In genomic region chr6:23439897-23440296, GRCm38 (mm10) we compare ENCODE assay signal across 16 mouse cellular contexts.
"Had no signal": no experiment of that assay in that cellular context is flagged by ENCODE, and none has a peak within 500 bp of the region (broad histone marks: within the 10 kb centered on the region; RNA-seq: fewer than 3 reads in every experiment).

No protein-coding gene starts in this region.

- H3K9ac ChIP-seq: kidney, embryonic 15.5 days; liver, embryonic 13.5 days; midbrain, embryonic 15.5 days had no signal

- ATAC-seq: midbrain, embryonic 15.5 days had no signal

- H3K4me1 ChIP-seq: kidney, embryonic 15.5 days; liver, embryonic 13.5 days; midbrain, embryonic 15.5 days had no signal

- H3K27me3 ChIP-seq: kidney, embryonic 15.5 days; liver, embryonic 13.5 days; midbrain, embryonic 15.5 days had no signal

- H3K36me3 ChIP-seq: kidney, embryonic 15.5 days; liver, embryonic 13.5 days; midbrain, embryonic 15.5 days had no signal

- H3K27ac ChIP-seq: kidney, embryonic 15.5 days; left cerebral cortex, adult 2 months; liver, embryonic 13.5 days; midbrain, embryonic 15.5 days; stomach, postnatal 0 days had no signal

- H3K4me2 ChIP-seq: kidney, embryonic 15.5 days; liver, embryonic 13.5 days; midbrain, embryonic 11.5 days; midbrain, embryonic 15.5 days had no signal

- H3K9me3 ChIP-seq: kidney, embryonic 15.5 days; liver, embryonic 13.5 days; midbrain, embryonic 15.5 days had no signal

- H3K4me3 ChIP-seq: kidney, embryonic 15.5 days; left cerebral cortex, adult 2 months; liver, embryonic 13.5 days; midbrain, embryonic 15.5 days had no signal

- DNase-seq: kidney, postnatal 10 days; kidney, postnatal 36 days; layer of hippocampus, postnatal 36 days; liver, embryonic 13.5 days; lung, adult 2 months; lung, postnatal 14 days; lung, postnatal 4 days; right cerebral cortex, postnatal 4 days; thymus, adult 2 months; thymus, postnatal 14 days; thymus, postnatal 4 days had no signal
